Mouse (Mus musculus): ENCODE measurements around the gene Capn3. TPM values are rescaled to one million over a fixed set of nuclear protein-coding genes. Genes with fewer than 3 reads are reported as not detected.

The Capn3 gene
- polyA plus RNA-seq, 1 experiment from 2014 or later: 5.9 TPM

- H3K27ac ChIP-seq (ENCODE audit: low read depth, low read length): no peak overlapping the region
- no peaks in the 10 kb centered on the region for H3K36me3 ChIP-seq (ENCODE audit: control insufficient read depth, insufficient read depth, low read length)
- 79% methylated on average over 3 of the region's 3 CpGs for WGBS
- DNase-seq (ENCODE audit: low spot score, missing footprints): no peak
- no peaks in the 10 kb centered on the region for H3K27me3 ChIP-seq (ENCODE audit: control insufficient read depth, insufficient read depth, low read length)
- no peaks in the 10 kb centered on the region for H3K9me3 ChIP-seq (ENCODE audit: control insufficient read depth, low read length)
- H3K9ac ChIP-seq (ENCODE audit: low read length): no peak overlapping the region
- H3K4me3 ChIP-seq (ENCODE audit: low read depth, low read length): no peak overlapping the region
- no peaks in the 10 kb centered on the region for H3K4me1 ChIP-seq (ENCODE audit: control insufficient read depth, insufficient read depth, low read length)
- ATAC-seq (ENCODE audit: low FRiP score): no peak
- H3K4me2 ChIP-seq: no peak overlapping the region
Observed at GRCm38 (mm10) chr2:120496511-120496910, 40.7 kb downstream of the Capn3 start.

GRCm38 (mm10) chr2:120499971-120500471 is 44.2 kb downstream of the Capn3 start:
- no peaks in the 10 kb centered on the region for H3K4me1 ChIP-seq (ENCODE audit: control insufficient read depth, insufficient read depth, low read length)
- DNase-seq (ENCODE audit: low spot score, missing footprints) (no peak), ATAC-seq (ENCODE audit: low FRiP score) (no peak)
- H3K4me3 ChIP-seq (ENCODE audit: low read depth, low read length): no peak overlapping the region
- no peaks in the 10 kb centered on the region for H3K9me3 ChIP-seq (ENCODE audit: control insufficient read depth, low read length)
- no peak overlapping the region; the same call in 1 of the 2 replicates for H3K9ac ChIP-seq (ENCODE audit: low read length)
- H3K36me3 ChIP-seq (ENCODE audit: control insufficient read depth, insufficient read depth, low read length): no peaks in the 10 kb centered on the region
- no peak overlapping the region for H3K27ac ChIP-seq (ENCODE audit: low read depth, low read length)
- H3K27me3 ChIP-seq (ENCODE audit: control insufficient read depth, insufficient read depth, low read length): no peaks in the 10 kb centered on the region
- no peak overlapping the region for H3K4me2 ChIP-seq
- WGBS: 69% methylated on average over 6 of the region's 6 CpGs

- no peak overlapping the region for H3K4me2 ChIP-seq
- H3K4me3 ChIP-seq (ENCODE audit: low read depth, low read length): no peak overlapping the region
- no peak overlapping the region for H3K27ac ChIP-seq (ENCODE audit: low read depth, low read length)
- DNase-seq (ENCODE audit: low spot score, missing footprints) (no peak), ATAC-seq (ENCODE audit: low FRiP score) (no peak)
- H3K4me1 ChIP-seq (ENCODE audit: control insufficient read depth, insufficient read depth, low read length): no peaks in the 10 kb centered on the region
- H3K36me3 ChIP-seq (ENCODE audit: control insufficient read depth, insufficient read depth, low read length): 0 out of 2 replicates have a peak, but pooled peaks cover 2% of the 10 kb centered on the region
- peak overlapping the region; percentile 39; the same call in 1 of the 2 replicates for H3K9ac ChIP-seq (ENCODE audit: low read length)
- 35% methylated on average over 17 of the region's 17 CpGs for WGBS
- H3K27me3 ChIP-seq (ENCODE audit: control insufficient read depth, insufficient read depth, low read length): no peaks in the 10 kb centered on the region
- H3K9me3 ChIP-seq (ENCODE audit: control insufficient read depth, low read length): no peaks in the 10 kb centered on the region
Observed at GRCm38 (mm10) chr2:120501136-120501918, 45.5 kb downstream of the Capn3 start.

GRCm38 (mm10) chr2:120501931-120502604 is 46.2 kb downstream of the Capn3 start:
- no peaks in the 10 kb centered on the region for H3K9me3 ChIP-seq (ENCODE audit: control insufficient read depth, low read length)
- no peak overlapping the region for H3K4me2 ChIP-seq
- no peaks in the 10 kb centered on the region for H3K27me3 ChIP-seq (ENCODE audit: control insufficient read depth, insufficient read depth, low read length)
- no peak overlapping the region for H3K27ac ChIP-seq (ENCODE audit: low read depth, low read length)
- H3K36me3 ChIP-seq (ENCODE audit: control insufficient read depth, insufficient read depth, low read length): 0 out of 2 replicates have a peak, but pooled peaks cover 2% of the 10 kb centered on the region
- no peak overlapping the region for H3K4me3 ChIP-seq (ENCODE audit: low read depth, low read length)
- ATAC-seq (ENCODE audit: low FRiP score) (no peak), DNase-seq (ENCODE audit: low spot score, missing footprints) (no peak)
- H3K9ac ChIP-seq (ENCODE audit: low read length): no peak overlapping the region
- H3K4me1 ChIP-seq (ENCODE audit: control insufficient read depth, insufficient read depth, low read length): no peaks in the 10 kb centered on the region
- WGBS: 76% methylated on average over 13 of the region's 13 CpGs

GRCm38 (mm10) chr2:120502605-120502990 is 46.8 kb downstream of the Capn3 start:
- H3K9me3 ChIP-seq (ENCODE audit: control insufficient read depth, low read length): no peaks in the 10 kb centered on the region
- ATAC-seq (ENCODE audit: low FRiP score) (no peak), DNase-seq (ENCODE audit: low spot score, missing footprints) (no peak)
- H3K4me3 ChIP-seq (ENCODE audit: low read depth, low read length): no peak overlapping the region
- no peaks in the 10 kb centered on the region for H3K4me1 ChIP-seq (ENCODE audit: control insufficient read depth, insufficient read depth, low read length)
- H3K4me2 ChIP-seq: no peak overlapping the region
- no peaks in the 10 kb centered on the region for H3K27me3 ChIP-seq (ENCODE audit: control insufficient read depth, insufficient read depth, low read length)
- 0 out of 2 replicates have a peak, but pooled peaks cover 2% of the 10 kb centered on the region for H3K36me3 ChIP-seq (ENCODE audit: control insufficient read depth, insufficient read depth, low read length)
- no peak overlapping the region for H3K9ac ChIP-seq (ENCODE audit: low read length)
- H3K27ac ChIP-seq (ENCODE audit: low read depth, low read length): no peak overlapping the region
- WGBS: 82% methylated on average over 3 of the region's 3 CpGs

GRCm38 (mm10) chr2:120503094-120503493 is 47.3 kb downstream of the Capn3 start:
- no peak overlapping the region for H3K9ac ChIP-seq (ENCODE audit: low read length)
- H3K36me3 ChIP-seq (ENCODE audit: control insufficient read depth, insufficient read depth, low read length): 0 out of 2 replicates have a peak, but pooled peaks cover 2% of the 10 kb centered on the region
- no peaks in the 10 kb centered on the region for H3K9me3 ChIP-seq (ENCODE audit: control insufficient read depth, low read length)
- 87% methylated on average over 6 of the region's 6 CpGs for WGBS
- no peak overlapping the region for H3K4me3 ChIP-seq (ENCODE audit: low read depth, low read length)
- no peaks in the 10 kb centered on the region for H3K4me1 ChIP-seq (ENCODE audit: control insufficient read depth, insufficient read depth, low read length)
- ATAC-seq (ENCODE audit: low FRiP score) (no peak), DNase-seq (ENCODE audit: low spot score, missing footprints) (no peak)
- H3K27ac ChIP-seq (ENCODE audit: low read depth, low read length): no peak overlapping the region
- H3K27me3 ChIP-seq (ENCODE audit: control insufficient read depth, insufficient read depth, low read length): no peaks in the 10 kb centered on the region
- no peak overlapping the region for H3K4me2 ChIP-seq

GRCm38 (mm10) chr2:120503992-120504391 is 48.2 kb downstream of the Capn3 start:
- 85% methylated on average over 5 of the region's 5 CpGs for WGBS
- ATAC-seq (ENCODE audit: low FRiP score) (no peak), DNase-seq (ENCODE audit: low spot score, missing footprints) (no peak)
- H3K9ac ChIP-seq (ENCODE audit: low read length): no peak overlapping the region
- H3K36me3 ChIP-seq (ENCODE audit: control insufficient read depth, insufficient read depth, low read length): peaks cover 3% of the 10 kb centered on the region; the same call in 1 of the 2 replicates
- H3K4me2 ChIP-seq: no peak overlapping the region
- no peaks in the 10 kb centered on the region for H3K4me1 ChIP-seq (ENCODE audit: control insufficient read depth, insufficient read depth, low read length)
- no peak overlapping the region for H3K4me3 ChIP-seq (ENCODE audit: low read depth, low read length)
- no peaks in the 10 kb centered on the region for H3K9me3 ChIP-seq (ENCODE audit: control insufficient read depth, low read length)
- H3K27ac ChIP-seq (ENCODE audit: low read depth, low read length): no peak overlapping the region
- H3K27me3 ChIP-seq (ENCODE audit: control insufficient read depth, insufficient read depth, low read length): no peaks in the 10 kb centered on the region

- Histone ChIP-seq H3K27me3 (ENCODE audit: control insufficient read depth, insufficient read depth, low read length) (no peaks in the 10 kb centered on the region), H3K9me3 (ENCODE audit: control insufficient read depth, low read length) (no peaks in the 10 kb centered on the region), H3K9ac (ENCODE audit: low read length) (no peak overlapping the region), H3K4me1 (ENCODE audit: control insufficient read depth, insufficient read depth, low read length) (no peaks in the 10 kb centered on the region), H3K4me2 (no peak overlapping the region), H3K36me3 (ENCODE audit: control insufficient read depth, insufficient read depth, low read length) (peaks cover 14% of the 10 kb centered on the region), H3K27ac (ENCODE audit: low read depth, low read length) (no peak overlapping the region), H3K4me3 (ENCODE audit: low read depth, low read length) (no peak overlapping the region)
- 97% methylated on average over 4 of the region's 4 CpGs for WGBS
- no peak for DNase-seq (ENCODE audit: low spot score, missing footprints)
- ATAC-seq (ENCODE audit: low FRiP score): no peak
Observed at GRCm38 (mm10) chr2:120514181-120514580, 58.4 kb downstream of the Capn3 start.

Data from midbrain, embryonic 11.5 days (tissue).